Mouse (Mus musculus) left cerebral cortex, adult 8-10 months (tissue): ENCODE measurements around the gene Mcoln1. TPM values are rescaled to one million over a fixed set of nuclear protein-coding genes. Genes with fewer than 3 reads are reported as not detected.

Experiments used
- DNase-seq, 2 experiments: peaks; one replicate each; pipeline ENCODE4 v3.0.0; 2022; ENCODE audit warnings: low spot score in 2 of 2
- total RNA-seq, 4 experiments: library from RNA; stranded (reverse); gene quantifications; 2 replicates each; pipeline ENCODE4 v1.2.4; 2022

The Mcoln1 gene
- total RNA-seq = 100 to 1,000 TPM in 1 of 4 experiments, 10 to 100 TPM in 3; 85.3 to 100 (median 94.8) TPM

DNA sequence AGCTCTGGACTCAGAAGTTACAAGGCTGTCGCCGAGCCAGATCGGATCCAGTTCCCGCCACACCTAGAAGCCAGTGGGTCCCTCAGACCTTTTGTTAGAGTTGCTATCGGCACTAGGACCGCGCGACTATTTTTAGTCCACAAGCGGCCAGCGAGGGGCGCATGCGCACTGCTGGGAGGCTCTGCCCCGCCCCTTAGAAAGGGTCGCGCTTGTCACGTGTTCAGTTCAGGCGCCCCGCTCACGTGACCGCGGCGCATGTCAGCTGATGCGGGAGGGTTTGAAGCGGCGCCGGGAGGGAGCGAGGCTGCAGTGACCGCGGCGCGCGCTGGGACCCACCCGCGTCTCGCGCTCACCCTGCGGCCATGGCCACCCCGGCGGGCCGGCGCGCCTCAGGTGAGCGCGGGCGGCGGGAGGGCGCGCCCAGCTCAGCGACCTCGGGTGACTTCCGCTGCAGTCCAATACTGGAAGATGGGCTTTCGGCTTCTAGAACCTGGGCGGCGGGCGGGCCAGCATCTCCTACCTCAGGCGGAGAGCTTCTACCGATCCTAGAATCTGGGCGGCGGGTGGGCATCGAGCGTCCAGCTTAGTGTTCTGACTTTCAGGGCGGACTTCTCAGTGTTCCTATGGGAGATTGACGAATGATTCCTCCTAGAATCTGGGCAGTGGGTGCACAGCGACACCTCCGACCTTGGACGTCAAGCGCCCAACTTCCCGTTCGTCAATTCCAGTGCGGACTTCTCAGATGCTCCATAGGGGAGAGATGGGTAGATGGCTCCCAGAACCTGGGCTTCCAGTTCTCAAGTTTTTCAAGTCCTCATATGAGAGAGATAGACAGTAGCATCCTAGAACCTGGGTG, at the start of gene Mcoln1:
TSS of gene Mcoln1 (plus strand) at position 223 of the 856 bp plus-strand sequence.
- peak; percentile 96 to 97 for DNase-seq

DNA sequence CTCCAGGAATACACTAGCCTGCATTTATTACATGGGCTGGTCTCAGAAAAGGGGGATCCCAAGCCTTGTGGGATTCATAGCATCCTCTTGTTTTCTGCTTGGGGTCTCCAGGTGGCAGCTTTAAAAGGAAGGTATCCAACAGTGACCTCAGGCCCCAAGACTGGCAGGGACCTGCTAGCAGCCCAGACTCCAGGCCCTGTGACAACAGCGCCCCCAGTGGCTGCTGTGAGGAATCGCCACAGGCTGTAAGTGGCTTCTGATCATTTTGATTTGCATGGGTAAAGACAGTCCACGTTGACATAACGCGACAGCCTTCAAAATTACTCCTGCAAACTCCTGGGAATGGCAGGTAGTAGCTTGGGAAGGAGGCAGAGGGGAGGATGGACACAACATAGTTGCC, 49.6 kb upstream of the Mcoln1 start:
- DNase-seq = no peak

DNA sequence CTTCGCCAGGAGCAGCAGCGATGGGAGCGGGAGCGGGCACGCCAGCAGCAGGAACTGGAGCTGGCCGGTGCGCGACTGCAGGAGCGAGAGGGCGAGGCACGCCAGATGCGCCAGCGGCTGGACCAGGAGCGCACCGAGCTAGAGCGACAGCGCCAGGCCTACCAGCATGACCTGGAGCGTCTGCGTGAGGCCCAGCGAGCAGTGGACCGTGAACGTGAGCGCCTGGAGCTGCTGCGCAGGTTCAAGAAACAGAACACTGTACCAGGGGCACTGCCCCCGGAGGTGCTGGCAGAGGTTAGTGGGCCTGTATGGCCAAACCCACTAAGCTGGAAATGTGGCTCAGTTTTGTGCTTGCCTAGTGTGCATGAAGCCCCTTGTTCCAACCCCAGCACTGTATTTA, 48.3 kb upstream of the Mcoln1 start:
- DNase-seq = no peak

DNA sequence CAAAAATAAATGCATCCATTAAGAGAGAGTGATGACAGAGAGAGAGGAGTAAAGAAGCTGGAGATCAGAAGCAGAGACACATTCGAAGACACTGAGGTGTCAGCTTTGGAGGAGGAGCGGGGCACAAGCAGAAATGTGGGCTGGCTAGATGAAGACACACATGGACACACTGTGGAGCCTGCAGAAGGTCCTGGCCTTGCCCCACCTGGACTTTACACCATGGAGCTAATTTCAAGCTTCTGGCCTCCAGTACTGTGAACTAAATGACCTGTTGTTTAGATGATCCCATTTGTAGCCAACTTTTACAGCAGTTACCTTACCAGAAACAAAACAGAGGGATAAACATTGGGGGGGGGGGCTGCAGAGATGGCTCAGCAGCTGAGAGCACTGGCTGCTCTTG, 37.0 kb upstream of the Mcoln1 start:
- DNase-seq = no peak

DNA sequence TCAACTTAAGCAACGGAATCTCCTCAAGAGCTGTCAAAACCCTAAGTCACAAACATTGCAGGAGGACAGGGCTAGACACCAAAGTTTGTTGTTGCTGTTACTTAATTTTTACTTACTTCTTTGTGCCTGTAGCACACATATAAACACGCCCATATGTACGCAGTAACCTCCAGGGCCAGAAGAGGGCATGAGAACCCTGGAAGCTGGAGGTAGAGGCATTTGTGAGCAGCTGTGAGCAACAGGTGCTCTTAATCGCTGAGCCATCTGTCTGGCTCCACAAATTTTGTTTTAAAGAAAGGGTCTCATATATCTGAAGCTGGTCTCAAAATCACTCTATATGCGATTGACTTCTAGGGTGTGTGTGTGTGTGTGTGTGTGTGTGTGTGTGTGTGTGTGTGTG, 35.9 kb upstream of the Mcoln1 start:
- no peak for DNase-seq

DNA sequence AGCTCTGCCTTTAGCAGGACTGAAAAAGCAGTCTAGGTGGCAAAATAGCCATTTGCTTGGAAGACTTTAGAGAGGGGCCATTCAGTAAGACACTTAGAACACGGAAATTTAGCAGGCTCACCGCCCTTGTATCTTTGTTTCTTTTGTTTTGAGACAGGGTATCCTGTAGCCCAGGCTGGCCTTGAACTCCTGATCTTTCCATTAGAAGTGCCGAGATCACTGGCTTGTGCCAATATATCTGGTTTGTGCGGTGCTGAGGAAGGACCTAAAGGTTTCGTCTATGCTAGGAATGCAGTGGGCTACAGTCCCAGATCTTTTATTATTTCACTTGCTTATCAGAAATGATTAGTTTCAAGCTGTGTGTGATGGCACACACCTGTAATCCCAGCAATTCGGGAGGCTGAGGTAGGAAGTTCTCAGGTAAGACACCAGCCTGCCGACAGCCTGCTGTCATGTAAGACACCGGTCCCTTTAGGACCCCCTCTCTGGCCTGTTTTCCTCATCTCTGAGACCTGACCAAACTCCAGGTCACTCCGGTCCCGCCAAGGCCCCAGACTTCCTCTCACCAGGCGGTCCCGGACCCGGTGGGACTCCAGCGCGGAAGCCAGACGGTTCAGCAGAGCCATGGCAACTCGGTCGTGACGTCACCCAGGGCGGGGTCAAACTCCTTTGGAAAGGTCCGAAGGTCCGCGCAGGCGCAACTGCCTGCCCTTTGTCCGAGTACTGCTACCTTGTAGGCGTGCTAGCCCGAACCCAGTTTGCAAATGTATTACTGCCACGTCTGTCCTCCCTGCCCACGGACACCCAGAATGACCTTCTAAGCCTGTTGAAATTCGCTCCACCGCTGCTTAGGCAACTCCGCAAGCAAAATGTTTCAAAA, 33.0 kb upstream of the Mcoln1 start, which contains the start of gene Pex11g:
TSS of gene Pex11g (minus strand) at position 675 of the 880 bp plus-strand sequence.
- DNase-seq = peak; percentile 75 to 80

DNA sequence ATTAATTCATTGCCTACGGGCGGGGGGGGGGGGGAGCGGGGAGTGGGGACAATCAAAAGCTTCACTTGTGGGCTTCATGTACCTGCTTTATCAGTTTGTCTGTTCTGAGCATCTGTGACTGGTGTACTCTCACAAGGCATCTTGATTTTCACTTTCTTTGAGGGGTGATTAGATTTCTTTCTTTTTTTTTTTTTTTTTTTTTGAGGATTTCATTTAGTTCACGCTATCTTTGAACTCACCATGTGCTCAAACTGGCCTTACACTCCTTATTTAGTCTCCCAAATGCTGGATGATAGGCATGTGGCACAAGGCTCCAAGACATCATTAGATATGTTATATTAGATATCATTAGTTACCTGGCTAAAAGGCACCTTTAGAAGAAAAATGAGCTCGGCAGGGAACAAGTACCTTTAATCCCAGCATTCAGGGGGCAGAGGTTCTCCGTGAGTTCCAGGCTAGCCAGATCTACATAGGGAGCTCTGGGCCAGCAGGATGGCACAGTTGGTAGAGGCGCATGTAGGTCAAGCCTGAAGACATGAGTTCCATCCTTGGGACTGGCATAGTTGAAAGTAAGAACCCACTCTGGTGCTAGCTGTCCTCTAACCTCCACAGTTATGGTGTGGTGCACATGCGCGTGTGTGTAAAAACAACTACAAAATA, 32.2 kb upstream of the Mcoln1 start:
- DNase-seq = no peak

DNA sequence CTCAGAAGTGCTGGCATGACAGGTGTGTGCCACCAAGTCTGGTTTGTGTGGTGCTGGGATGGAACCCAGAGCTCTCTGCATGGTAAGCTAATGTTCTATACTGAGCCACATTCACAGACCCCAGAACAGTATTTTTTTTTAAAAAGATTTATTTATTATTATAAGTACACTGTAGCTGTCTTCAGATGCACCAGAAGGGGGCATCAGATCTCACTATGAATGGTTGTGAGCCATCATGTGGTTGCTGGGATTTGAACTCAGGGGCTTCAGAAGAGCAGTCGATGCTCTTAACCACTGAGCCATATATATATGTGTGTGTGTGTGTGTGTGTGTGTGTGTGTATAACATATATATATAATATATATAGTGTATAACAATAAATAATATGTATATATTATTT, 31.4 kb upstream of the Mcoln1 start:
- DNase-seq = no peak

DNA sequence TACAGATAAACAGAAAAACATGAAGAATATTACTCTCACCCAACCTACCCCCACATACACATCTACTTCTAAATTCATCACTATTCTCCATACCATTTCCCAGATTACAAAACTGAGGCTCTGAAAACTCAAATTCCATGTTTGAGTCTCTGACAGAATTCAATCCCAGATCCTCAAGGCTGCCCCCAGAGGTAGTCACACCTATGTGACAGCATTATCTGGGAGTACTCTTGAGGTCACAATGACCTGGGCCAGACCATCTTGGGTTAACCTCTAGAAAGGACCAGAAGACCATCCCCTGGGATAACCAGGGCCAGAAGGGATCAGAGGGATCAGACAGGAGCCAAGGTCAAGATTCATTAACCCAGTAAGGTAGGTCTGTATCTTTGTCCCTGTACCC, 29.7 kb upstream of the Mcoln1 start, which contains the start of gene Tex45:
TSS of gene Tex45 (plus strand) at position 301 of the 400 bp plus-strand sequence.
- DNase-seq = no peak

DNA sequence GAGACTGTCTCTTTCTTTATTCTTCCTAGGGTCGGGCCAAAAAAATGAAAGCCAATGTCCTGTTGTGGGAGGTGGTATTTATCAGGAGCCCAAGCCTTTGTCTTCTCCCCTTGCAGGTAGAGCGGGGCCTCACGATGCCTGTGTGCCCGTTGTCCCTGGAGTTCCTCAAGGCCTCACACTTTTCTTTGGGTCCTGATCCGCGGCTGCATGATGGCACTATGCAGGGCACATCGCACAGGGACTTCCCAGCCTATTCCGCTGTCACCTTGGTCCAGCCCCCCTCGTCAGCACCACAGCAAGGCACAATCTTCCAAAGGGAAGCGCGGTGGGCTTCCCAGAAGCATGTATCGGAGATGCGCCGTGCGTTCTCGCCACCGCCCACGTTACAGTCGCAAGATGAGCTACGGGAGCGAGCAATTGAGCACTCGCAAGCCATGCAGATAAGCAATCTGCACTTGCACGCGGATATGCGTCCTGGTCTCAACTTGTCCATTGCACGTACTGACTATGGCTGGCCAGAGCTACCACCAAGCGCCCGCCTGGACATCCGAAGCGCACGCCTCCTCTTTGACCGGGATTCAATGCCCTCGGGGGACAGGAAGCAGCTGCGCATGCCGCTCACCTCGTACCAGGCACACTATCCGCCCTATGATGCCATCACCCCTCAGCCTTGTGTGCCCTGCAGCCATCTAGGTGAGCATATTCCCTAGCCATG, 24.4 kb upstream of the Mcoln1 start:
- no peak for DNase-seq

DNA sequence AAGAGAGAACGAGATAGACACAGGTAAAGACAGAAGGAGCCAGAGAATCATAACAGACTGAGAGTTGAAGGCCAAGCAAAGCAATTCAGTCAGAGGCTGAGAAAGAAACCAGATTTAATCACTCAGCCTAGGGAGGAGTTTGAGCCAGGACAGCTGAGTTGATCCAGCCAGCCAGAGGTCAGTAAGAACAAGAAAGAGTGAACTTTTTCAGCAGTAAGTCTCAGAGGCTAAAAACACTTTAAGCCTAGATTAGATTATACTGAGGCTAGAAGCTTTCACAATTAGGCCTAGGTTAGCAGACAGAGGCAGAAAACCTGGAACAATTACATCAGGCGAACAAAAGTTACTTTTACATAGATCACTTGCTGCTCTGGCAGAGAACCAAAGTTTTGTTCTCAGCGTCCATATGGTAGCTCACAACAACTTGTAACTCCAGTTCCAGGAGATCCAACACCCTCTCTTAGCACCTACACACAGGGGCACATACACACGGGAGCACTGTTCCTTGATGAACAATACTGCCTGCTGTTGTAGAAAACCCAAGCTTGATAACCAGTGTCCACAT, 20.0 kb upstream of the Mcoln1 start:
- DNase-seq = no peak

DNA sequence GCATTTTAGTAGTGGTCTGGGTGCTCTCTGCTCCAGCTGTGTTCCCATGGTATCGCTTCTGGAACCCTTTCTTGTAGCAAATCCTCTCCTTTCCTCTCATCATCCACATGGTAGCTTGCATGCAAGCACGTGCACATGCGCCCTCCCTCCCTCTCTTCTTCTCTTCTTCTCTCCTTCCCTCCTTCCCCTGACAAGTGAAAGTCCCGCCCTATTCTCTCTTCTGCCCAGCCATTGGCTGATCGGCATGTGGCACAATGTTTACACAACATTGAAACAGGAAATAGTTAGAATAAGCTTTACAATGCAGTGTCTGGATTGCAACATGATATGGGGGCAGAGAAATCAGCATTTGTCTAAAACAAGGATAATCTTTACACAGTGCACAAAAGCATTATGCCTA, 18.7 kb upstream of the Mcoln1 start:
- no peak for DNase-seq

DNA sequence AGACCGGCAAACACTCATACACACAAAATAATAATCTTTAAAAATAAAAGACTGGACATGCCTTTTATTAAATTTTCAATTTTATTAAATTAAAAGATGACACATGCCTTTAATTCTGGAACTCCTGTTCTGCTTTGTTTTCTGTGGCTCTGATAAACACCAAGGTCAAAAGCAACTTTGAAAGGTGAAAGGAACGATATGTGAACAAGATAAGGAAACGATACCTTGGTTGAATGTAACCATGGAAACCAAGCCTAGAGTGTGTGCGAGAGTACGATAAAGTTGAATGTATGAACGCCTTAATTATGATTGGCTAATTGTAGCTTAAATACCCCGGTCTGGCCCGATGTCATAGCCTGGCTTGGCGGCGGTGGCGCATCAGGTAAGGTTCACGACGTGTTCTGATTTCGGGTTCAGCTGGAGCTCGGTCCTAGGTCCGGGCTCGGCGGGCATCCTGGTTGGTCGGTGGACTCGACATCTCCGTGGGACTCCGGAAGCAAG, 18.0 kb upstream of the Mcoln1 start:
- no peak for DNase-seq

DNA sequence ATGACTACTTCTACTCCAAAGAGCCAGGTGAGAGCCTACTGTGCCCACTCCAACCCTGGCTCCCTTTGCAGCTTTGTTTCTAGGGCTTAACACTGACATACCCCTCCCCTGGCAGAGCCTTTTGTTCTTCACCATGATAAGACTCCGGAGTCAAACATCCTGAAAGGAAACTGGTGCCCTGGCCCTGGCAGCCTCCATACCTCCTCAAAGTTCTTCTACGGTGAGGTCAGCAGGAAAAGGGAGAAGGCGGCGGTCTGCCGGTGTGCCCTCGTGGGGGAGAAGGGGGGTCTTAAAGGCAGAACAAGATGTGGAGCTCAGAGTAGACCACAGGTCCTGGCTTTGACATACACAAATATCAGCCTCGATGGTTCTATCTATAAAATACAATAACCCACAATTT, 16.7 kb upstream of the Mcoln1 start:
- no peak for DNase-seq

DNA sequence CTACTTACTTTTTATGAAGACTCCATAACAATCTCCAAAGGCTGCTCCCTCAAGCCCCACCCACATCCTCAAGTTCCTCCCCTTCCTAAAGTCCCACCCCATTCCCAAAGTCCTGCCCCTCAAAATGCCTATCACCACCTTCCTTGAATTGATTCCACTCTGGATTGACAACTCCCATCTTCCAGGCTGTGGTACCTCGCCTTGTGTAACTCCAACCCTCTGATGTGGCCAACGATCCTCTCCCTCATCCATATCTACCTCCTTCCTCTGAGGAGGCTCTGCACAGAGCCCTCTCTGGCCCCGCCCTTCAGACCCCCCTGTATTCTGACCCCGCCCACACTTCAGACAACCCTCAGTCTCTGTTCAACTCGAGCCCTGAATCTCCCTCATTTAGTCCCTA, 15.1 kb upstream of the Mcoln1 start:
- no peak for DNase-seq

DNA sequence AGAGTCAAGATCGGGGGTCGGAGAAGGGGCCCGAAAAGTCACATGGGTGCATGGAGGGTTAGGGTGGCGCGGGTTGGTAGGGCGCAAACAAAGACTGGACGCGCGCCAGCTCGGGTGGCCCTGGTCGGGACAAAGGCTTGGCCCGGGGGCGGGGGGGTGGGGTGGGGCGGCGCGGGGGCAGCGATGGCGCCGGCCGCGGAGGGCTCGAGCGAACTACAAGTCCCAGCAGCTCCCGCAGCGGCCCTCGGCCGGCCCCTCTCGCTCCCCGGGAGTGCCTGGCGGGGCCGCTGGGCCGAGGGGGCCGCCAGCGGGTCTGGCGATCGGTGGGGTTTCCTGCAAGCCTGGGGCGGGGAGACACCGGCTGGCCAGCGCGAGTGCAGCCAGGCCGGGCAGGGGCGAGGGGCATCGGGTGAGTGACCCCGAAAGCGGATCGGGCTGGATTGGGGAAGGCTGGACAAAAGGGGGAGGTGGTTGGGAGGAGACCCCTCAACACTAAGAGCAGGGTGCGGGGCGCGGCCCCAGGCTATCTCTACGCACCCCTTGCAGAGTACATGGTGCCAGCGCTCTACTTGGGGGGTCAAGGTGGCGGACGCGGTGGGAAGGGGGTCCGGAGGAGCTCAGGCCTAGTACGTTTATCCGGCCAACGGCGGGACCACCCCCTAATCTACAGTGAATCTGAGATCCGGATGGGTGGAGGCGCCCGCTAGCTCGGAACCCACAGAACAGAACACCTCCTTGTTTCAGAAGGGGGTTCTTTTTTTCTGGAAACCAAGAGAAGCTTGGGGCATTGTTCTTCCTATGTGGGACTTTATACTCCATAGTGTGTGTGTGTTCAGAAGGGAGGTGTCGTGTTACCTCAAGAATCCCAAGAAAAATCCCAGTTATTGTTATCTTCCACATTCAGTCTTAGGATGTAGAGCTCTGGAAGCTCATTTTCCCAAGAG, 7.1 kb upstream of the Mcoln1 start, which contains the start of gene Zfp358:
TSS of gene Zfp358 (plus strand) at position 238 of the 944 bp plus-strand sequence.
- DNase-seq = peak in 1 of 2 experiments; percentile 60

DNA sequence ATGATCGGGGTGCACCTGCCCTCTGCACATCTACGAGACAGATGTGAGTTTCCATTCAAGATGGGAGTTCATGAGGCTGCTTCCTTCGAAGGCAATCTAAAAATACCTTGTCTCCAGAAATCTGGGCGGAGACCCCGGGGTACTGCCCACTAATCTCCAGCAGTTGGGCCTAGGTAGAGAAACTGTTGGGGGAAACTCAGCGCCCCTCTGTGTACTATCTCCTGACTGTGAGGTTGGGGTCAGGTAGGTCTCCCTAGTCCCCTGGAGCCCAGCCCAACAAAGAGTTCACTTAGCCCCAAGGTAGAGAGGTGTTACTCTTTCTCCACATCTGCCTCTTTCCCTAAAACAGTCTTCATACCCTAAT, 6.4 kb upstream of the Mcoln1 start:
- no peak for DNase-seq

DNA sequence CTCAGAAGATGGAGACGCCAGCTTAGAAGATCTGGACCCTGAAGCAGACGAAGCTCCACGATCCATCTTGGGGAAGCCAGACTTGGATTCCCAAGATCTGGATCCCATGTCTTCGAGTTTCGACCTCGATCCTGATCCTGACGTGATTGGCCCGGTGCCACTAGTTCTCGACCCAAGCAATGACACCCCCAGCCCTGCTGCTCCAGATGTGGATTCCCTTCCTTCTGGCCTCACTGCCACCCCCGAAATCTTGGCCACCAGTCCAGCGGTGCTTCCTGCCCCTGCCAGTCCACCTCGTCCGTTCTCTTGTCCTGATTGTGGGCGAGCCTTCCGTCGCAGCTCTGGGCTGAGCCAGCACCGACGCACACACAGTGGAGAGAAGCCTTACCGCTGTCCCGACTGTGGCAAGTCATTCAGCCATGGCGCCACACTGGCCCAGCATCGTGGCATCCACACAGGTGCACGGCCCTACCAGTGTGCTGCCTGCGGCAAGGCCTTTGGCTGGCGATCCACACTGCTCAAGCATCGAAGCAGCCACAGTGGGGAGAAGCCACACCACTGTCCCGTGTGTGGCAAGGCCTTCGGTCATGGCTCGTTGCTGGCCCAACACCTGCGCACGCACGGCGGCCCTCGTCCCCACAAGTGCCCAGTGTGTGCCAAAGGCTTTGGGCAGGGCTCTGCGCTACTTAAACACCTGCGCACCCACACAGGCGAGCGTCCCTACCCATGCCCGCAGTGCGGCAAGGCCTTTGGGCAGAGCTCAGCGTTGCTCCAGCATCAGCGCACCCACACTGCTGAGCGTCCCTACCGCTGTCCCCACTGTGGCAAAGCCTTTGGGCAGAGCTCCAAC, 4.5 kb upstream of the Mcoln1 start:
- no peak for DNase-seq

DNA sequence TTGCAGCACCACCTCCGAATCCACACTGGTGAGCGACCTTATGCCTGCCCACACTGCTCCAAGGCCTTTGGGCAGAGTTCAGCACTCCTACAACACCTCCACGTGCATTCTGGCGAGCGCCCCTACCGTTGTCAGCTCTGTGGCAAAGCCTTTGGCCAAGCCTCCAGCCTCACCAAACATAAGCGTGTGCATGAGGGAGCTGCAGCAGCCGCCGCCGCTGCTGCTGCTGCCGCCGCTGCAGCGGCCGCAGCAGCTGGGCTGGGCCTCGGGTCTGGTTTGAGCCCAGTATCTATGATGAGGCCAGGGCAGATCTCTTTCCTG, 3.9 kb upstream of the Mcoln1 start:
- DNase-seq = no peak
